Mouse (Mus musculus) neural tube, postnatal 0 days (tissue): Measurements from ENCODE around the gene Myl9. TPM values are rescaled to one million over a fixed set of nuclear protein-coding genes. Genes with fewer than 3 reads are reported as not detected.

ENCODE experiments used
- polyA plus RNA-seq: library from polyadenylated mRNA; unstranded; fragments of >200 nt; fragmentation: Nextera tagmentation; extraction: Ambion mirVana; gene quantifications from 2 replicates; pipeline ENCODE4 v1.2.1, GENCODE M21; 2015

The Myl9 gene
- polyA plus RNA-seq, result 45.9 and 51.4 TPM in 2 replicates

DNA sequence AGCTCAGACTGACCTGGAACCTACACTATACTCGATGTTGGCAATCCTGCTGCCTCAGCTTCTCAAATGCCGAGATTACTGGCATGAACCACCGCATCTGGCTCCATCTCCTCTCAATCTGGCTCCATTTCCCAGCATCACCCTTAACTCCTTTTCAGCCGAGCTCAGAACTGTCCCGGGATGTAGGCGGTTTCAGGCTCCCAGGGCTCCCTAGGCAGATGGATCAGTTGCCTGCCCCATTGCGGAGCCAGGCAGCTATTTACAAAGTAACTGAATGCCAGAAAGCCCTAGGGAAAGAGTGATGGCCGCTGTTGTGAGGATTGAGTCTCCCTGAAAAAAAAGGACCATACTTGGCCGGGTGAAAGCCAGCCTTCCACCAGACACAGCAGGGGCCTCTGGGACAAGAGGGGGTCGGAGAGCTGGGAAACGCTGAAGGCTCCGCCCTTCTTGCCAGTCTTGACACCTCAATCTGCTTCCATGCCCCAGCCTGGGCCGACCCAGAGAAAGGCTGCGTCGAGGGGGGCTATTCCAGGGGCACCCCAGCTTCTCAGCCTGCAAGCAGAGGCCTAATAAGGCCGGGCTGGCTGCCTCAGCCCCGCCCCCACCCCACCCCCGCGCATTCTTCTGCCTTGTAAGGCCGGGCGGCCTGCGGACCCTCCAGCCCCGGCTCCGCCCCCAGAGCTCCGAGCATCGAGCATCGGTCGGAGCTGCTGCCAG, at the start of gene Myl9:
TSS of gene Myl9 (plus strand) at position 683 of the 717 bp plus-strand sequence.

Other genes starting within 250 kb of the Myl9 start
- 35.0 and 37.3 TPM in 2 replicates for gene Aar2, start 227.8 kb upstream of the Myl9 start, polyA plus RNA-seq
- 135 and 145 TPM in 2 replicates for gene Dlgap4, start 161.7 kb upstream of the Myl9 start, polyA plus RNA-seq
- gene Tgif2, start 64.6 kb downstream of the Myl9 start, polyA plus RNA-seq, result 7.1 and 8.3 TPM in 2 replicates
- 5.1 and 6.1 TPM in 2 replicates for gene 4930518I15Rik, start 82.5 kb downstream of the Myl9 start, polyA plus RNA-seq
- 158 and 189 TPM in 2 replicates for gene Rab5if, start 87.7 kb downstream of the Myl9 start, polyA plus RNA-seq
- 0.08 and 0.20 TPM in 2 replicates for gene Sla2, start 111.8 kb downstream of the Myl9 start, polyA plus RNA-seq
- 180 and 188 TPM in 2 replicates for gene Ndrg3, start 216.6 kb downstream of the Myl9 start, polyA plus RNA-seq
- 6.7 TPM in 2 replicates for gene Dsn1, start 231.7 kb downstream of the Myl9 start, polyA plus RNA-seq